Mouse (Mus musculus): ENCODE data around the gene Slc16a2.
"Not testable (repeated sequence)": the region's sequence is repeated elsewhere in the genome, so short reads cannot be mapped to it uniquely, and the experiment has no call there.

The Slc16a2 gene

DNA sequence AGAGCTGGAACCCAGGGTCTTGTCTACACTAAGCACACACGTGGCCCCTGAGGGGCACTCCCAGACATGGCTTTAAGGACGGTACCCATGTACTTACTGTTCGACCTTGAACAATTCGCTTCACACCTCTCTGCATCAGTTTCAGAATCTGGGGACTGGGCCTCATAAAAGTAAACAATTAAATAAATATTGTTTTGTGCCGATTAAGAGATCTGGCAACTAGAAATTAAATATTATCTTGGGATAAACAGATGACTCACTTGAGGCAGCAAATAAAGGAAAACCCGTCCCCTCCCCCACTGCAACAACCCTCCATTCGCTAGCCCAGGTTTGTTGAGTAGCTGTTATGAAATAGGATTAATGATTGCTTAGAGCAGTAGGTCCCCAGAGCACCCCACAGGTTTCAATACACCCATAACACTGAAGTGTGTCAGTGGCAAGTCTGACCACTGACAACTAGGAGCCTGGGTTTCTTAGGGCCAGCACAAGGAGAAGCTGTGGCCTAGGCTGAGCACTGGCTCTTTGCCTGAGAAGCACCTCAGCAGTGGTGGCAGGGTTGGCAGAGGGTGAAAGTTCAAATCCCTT lies 87.7 kb downstream of the Slc16a2 start:
- DNase-seq (ENCODE audit: low spot score), result no peak

GRCm38 (mm10) chrX:103733091-103733490 lies 88.7 kb downstream of the Slc16a2 start:
- DNase-seq (ENCODE audit: low spot score), result no peak

GRCm38 (mm10) chrX:103732033-103732703 lies 89.6 kb downstream of the Slc16a2 start:
- DNase-seq (ENCODE audit: low spot score), result no peak

GRCm38 (mm10) chrX:103722437-103722836 lies 99.3 kb downstream of the Slc16a2 start:
- DNase-seq (ENCODE audit: low spot score), result no peak

- DNase-seq (ENCODE audit: low spot score), result no peak
These were observed 102.1 kb downstream of the Slc16a2 start for GRCm38 (mm10) chrX:103719618-103720185.

DNA sequence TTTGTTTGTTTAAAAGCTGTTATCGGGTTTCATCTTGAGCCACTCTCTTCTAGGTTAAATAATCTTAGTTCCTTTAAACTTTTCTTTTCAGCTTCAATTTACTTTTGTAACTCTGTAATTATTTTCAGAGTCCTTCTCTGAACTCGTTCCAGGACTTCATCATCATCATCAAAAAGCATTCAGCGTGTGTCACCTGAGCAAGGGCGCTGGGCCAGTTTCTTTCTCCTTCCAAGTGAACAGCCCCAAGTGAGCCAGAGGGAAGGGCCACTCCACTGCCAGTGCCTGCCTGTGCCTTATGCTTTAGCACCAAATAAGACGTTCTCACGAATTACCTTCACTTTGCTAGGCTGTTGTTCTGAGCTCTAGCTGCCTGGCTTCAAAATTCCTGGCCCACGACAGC lies 108.9 kb downstream of the Slc16a2 start:
- DNase-seq (ENCODE audit: low spot score), result no peak

DNA sequence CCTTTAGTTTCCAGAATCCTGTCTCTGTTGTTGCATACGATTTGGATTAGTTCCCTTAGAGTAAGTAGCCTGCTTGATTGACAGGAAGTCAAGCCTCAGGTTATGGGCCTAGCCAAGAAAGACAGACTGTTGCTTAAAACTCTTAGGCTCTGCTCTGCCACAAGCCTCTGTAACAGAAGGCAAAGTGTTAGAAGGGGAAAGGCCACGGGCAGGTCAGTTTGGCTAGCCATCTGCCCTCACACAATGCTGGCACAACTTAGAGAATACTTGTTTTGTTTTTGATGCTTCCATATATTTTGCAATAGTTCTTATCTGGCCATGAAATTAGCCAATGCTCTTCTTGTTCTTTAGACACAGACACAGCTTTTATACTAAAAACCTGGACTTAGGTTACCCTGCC lies 112.1 kb downstream of the Slc16a2 start:
- DNase-seq (ENCODE audit: low spot score), result no peak

GRCm38 (mm10) chrX:103708592-103708991 lies 113.2 kb downstream of the Slc16a2 start:
- no peak for DNase-seq (ENCODE audit: low spot score)

GRCm38 (mm10) chrX:103704611-103705010 lies 117.2 kb downstream of the Slc16a2 start:
- no peak for DNase-seq (ENCODE audit: low spot score)

DNA sequence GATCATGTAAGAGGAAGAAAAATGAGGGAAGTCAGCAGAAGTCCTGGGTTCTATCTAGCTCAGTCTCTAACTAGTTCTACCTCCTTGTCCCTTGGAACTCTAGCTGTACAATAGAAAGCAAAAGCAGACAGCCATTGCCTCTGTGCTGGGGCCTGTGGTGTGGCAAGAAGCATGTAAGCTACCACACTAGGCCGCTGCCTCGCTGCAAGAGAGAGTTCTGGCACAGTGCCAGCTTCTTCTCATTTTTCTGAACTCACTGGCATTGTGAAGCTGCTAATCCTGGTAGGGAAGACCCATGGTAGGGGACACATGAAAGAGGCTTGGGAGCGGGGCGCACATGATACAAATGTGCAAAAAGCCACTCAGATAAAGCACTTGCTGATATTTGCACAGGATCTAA lies 117.8 kb downstream of the Slc16a2 start:
- DNase-seq (ENCODE audit: low spot score), result peak; percentile 47

GRCm38 (mm10) chrX:103697796-103698195 lies 124.0 kb downstream of the Slc16a2 start:
- DNase-seq (ENCODE audit: low spot score), result no peak

GRCm38 (mm10) chrX:103696081-103696519 lies 125.7 kb downstream of the Slc16a2 start:
- peak; percentile 51 for DNase-seq (ENCODE audit: low spot score)

DNA sequence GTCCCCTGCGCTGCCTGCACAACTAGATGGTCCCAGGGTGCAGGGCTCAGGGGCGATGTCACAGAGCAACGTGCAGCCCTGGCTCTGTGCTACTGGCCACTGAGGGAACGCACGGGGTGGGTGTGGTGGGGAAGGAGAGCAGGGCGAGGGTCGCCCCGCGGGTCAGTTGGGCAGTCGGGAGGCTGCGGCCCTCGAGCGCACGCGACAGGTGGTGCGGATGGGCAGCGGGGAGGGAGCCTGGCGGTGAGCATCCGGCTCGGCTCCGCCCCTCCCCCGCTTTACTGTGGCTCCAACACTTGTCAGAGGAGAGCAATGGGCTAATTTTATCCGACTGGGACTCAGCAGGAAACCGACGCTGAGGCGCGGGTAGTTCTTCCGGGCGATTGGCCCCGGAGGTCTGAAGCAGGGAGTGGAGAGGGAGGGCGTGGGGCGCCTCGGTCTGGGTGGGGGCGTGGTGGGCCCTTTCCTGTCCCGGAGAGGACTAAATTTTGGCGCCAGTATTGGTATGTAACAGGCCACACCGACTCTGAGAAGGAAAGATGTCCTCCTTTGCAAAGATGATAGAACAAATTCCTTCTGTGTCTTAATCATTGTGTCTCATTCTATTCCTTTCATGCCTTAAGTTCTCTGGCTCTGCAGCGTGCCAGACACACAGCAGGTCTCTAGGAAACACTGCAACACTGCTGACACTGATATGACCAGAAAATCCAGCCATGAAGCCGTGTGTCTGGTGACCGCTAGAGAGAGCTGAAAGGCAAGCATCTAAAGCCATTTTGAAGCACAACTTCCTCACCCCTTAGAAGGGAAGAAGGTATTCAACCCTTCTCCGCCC lies 126.4 kb downstream of the Slc16a2 start:
- DNase-seq (ENCODE audit: low spot score), result peak; percentile 75

DNA sequence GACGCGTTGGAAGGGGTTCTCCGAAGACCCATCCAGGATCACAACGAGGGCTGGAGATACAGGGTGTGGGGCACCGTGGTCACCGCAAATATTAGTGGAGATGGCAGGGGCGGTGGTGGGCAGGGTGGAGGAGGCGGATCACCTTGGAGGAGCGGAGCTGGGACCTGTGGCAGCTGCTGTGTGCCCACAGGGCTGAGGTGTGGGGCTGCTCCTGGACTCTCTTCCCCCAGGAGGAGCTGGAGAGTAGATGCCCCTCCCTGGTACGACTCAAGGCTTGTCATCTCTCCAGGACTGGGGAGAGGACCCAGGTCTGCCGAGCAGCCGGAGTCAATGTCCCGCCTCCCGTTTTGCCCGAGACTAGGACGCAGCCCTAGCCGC lies 127.0 kb downstream of the Slc16a2 start:
- DNase-seq (ENCODE audit: low spot score), result no peak

DNA sequence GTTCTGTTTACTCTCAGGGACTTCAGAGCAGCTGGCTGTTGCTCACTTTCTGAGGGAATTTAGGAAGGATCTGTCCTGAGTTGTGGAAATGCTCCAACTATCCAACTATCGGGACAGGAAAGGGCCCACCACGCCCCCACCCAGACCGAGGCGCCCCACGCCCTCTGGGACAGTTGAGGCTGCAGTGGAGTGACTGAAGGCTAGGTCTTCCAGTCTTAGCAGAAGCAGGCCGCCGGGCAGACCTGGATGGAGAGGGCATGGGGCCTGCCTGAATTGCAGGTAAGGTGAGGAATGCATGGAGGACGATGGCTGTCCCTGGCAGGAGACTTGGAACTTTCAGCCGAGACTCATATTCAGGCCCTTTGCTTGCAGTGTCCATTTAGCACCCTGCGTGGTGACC lies 127.4 kb downstream of the Slc16a2 start:
- no peak for DNase-seq (ENCODE audit: low spot score)

DNA sequence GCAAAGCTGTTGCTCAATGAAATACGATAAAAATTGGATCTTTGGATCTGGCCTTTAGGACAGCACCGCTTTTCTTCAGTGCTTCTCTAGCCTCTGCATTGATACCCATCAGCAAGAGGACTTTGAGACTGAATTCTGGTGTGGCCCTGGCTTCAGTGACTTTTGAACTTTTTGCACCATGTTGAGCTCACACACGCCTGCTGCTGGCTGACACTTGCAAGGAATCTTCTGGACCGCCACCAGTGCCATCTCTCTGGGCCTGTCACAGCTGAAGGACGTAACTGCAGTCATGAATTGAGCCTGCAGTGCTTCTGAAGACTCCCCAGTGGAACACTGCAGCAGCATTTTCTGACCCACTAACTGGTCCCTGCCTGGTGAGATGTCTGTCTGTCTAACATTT lies 128.9 kb downstream of the Slc16a2 start:
- no peak for DNase-seq (ENCODE audit: low spot score)

- DNase-seq (ENCODE audit: low spot score), result no peak
These were observed 133.2 kb downstream of the Slc16a2 start for GRCm38 (mm10) chrX:103688551-103688950.

- peak; percentile 29 for DNase-seq (ENCODE audit: low spot score)
These were observed 147.1 kb downstream of the Slc16a2 start for GRCm38 (mm10) chrX:103674674-103675073.

GRCm38 (mm10) chrX:103673761-103674160 lies 148.0 kb downstream of the Slc16a2 start:
- DNase-seq (ENCODE audit: low spot score), result no peak

GRCm38 (mm10) chrX:103670245-103670644 lies 151.5 kb downstream of the Slc16a2 start:
- no peak for DNase-seq (ENCODE audit: low spot score)

GRCm38 (mm10) chrX:103664445-103664844 lies 157.3 kb downstream of the Slc16a2 start:
- DNase-seq (ENCODE audit: low spot score), result not testable (repeated sequence)

DNA sequence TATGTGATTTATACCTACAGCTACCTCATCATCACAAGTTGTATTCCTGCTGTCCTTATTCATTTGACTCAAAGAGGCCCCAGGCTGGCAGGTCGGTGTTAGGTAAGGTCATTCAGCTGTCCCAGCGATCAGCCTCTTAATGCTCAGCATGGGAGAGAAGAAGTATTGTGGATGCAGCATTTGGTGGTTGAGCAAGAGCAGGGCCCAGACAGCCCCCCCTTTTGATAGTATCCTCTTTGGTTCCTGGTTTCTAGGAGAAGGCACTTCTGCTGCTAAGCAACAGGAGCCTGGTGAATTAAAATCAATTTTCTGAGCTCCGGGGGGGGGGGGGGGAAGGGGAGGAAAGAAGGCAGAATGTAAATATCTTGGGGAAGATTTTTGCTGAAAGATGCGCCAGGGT lies 162.8 kb downstream of the Slc16a2 start:
- no peak for DNase-seq (ENCODE audit: low spot score)

DNA sequence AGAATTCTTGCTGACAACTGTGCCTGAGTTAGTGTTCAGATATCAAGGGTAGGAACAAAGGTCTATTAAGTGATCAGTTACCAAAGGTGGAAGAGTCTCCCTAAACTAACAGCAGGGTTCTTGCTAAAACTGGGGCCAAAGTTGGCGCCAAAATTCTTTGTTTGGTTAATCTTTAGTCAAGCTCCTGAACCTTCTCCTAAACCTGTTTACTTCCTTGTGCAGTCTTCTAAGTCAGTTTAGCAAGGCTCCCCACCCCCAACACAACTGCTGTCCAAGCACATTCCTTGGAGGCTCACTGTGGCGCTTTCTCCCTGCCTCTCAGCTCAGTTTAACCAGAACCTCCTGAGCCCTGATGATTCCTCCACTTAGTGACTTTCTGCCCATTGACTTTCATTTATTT lies 168.8 kb downstream of the Slc16a2 start:
- DNase-seq (ENCODE audit: low spot score), result no peak

Data from retina, embryonic 14.5 days (tissue).